Mouse (Mus musculus): Measurements from ENCODE around the gene Hist1h1e. TPM values are rescaled to one million over a fixed set of nuclear protein-coding genes. Genes with fewer than 3 reads are reported as not detected.
A peak's percentile ranks its signal among the peaks of the same experiment; 100 is the strongest.
"Not testable (repeated sequence)": the region's sequence is repeated elsewhere in the genome, so short reads cannot be mapped to it uniquely, and the experiment has no call there.

Hist1h1e gene
- polyA plus RNA-seq, 1 experiment from 2014 or later, result 19.5 TPM

DNA sequence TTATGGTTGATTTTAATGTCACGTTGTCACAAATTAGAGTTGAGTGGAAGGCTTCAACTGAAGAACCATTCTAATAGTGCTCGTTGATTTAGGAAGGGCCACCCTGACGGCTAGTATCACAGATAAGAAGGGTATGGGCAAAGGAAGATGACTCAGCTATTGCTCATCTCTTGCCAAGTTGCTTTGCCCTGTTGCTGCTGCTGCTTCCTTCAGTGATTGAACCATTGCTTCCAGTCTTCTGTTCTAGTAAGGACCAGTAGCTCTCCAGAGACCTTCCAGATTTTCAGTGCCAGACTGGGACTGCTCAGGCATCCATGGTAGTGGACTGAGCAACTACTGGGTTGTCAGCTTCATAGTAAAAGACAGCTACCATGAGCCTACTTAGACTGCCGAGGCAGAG is 13.1 kb downstream of the Hist1h1e start:
- Histone ChIP-seq H3K27me3 (replicated peaks; ENCODE audit: low read depth, poor library complexity, severe bottlenecking) (no peaks in the 10 kb centered on the region), H3K4me1 (no peaks in the 10 kb centered on the region), H3K36me3 (replicated peaks) (no peaks in the 10 kb centered on the region), H3K9me3 (no peaks in the 10 kb centered on the region), H3K4me3 (no peak overlapping the region), H3K27ac (replicated peaks) (no peak overlapping the region)
- no peak for DNase-seq (ENCODE audit: low spot score)
- 86% methylated on average over 4 of the region's 4 CpGs for WGBS

DNA sequence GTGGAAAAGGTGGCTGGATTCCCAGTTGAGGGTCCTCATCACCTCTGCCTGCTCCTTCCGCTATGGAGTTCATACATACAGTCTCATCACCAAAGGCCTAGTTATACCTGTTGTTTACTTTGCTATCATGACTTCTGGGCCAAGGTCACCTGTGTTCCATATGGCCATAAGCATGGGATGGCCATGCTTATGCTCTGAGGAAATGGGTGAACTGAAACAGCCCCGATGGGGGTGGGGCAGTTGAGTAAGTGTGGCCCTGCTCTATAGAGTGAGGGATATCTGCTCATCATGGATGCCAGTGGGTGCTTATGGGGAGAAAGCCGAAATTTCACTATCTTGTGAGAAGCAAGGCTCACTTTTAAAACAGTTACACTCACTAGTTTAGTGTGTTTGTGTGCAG is 17.3 kb downstream of the Hist1h1e start:
- no peak overlapping the region for H3K4me3 ChIP-seq
- no peaks in the 10 kb centered on the region for H3K9me3 ChIP-seq
- H3K4me1 ChIP-seq, result no peaks in the 10 kb centered on the region
- H3K27me3 ChIP-seq (replicated peaks; ENCODE audit: low read depth, poor library complexity, severe bottlenecking), result no peaks in the 10 kb centered on the region
- H3K27ac ChIP-seq (replicated peaks), result no peak overlapping the region
- no peaks in the 10 kb centered on the region for H3K36me3 ChIP-seq (replicated peaks)
- 89% methylated on average over 3 of the region's 3 CpGs for WGBS
- no peak for DNase-seq (ENCODE audit: low spot score)

DNA sequence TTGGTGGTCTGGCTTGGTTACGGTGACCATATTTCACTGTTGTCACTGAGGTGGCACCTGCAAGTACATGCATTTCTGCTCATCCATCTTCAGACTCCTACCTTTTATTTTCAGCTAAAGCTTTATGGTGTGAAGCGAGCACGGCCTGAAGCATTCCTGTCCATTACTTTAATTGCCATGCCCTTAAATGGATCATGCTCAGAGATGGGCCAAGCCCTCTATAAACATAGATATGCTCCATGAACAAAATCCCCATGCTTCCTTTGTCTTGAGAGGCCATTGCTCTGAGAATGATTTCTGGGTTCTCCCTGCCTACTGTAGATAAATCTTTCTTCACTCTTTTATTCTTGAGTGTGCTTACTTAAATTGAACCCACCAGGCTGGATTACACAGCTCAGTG is 17.9 kb downstream of the Hist1h1e start:
- DNase-seq (ENCODE audit: low spot score), result no peak
- no peaks in the 10 kb centered on the region for H3K4me1 ChIP-seq
- 89% methylated on average over 3 of the region's 3 CpGs for WGBS

GRCm38 (mm10) chr13:23603182-23603699 is 19.1 kb downstream of the Hist1h1e start:
- no peaks in the 10 kb centered on the region for H3K27me3 ChIP-seq (replicated peaks; ENCODE audit: low read depth, poor library complexity, severe bottlenecking)
- 81% methylated on average over 7 of the region's 7 CpGs for WGBS
- no peak overlapping the region for H3K4me3 ChIP-seq
- H3K9me3 ChIP-seq, result no peaks in the 10 kb centered on the region
- H3K36me3 ChIP-seq (replicated peaks), result no peaks in the 10 kb centered on the region
- H3K4me1 ChIP-seq, result no peaks in the 10 kb centered on the region
- no peak for DNase-seq (ENCODE audit: low spot score)
- H3K27ac ChIP-seq (replicated peaks), result no peak overlapping the region

More for the DNA sequence above, 17.9 kb downstream of the Hist1h1e start:
- no peaks in the 10 kb centered on the region for H3K36me3 ChIP-seq (replicated peaks)
- no peak overlapping the region for H3K4me3 ChIP-seq
- no peak overlapping the region for H3K27ac ChIP-seq (replicated peaks)
- H3K27me3 ChIP-seq (replicated peaks; ENCODE audit: low read depth, poor library complexity, severe bottlenecking), result no peaks in the 10 kb centered on the region
- H3K9me3 ChIP-seq, result no peaks in the 10 kb centered on the region

DNA sequence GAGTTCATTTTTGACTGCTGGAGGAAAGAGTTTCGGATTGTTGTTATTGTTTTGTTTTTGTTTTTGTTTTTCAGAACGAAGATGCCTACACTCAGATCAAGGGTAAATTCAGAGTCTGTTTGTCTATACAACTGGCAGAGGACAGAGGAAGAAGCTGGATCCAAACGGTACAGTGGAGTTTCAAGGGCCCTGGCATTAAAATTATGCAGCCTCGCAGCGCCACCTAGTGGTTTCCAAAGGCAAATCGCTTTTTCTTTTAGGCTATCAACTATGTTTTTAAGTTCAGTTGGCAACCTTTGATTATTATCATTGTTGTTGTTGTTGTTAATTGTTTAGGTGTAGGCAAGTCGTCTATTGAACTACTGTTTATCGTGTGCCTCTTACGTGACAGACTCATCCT is 24.4 kb downstream of the Hist1h1e start:
- Histone ChIP-seq H3K27ac (replicated peaks) (no peak overlapping the region), H3K36me3 (replicated peaks) (no peaks in the 10 kb centered on the region), H3K27me3 (replicated peaks; ENCODE audit: low read depth, poor library complexity, severe bottlenecking) (no peaks in the 10 kb centered on the region), H3K9me3 (no peaks in the 10 kb centered on the region), H3K4me1 (peaks cover 4% of the 10 kb centered on the region), H3K4me3 (no peak overlapping the region)
- WGBS, result 8% methylated on average over 9 of the region's 9 CpGs
- peak; percentile 76 for DNase-seq (ENCODE audit: low spot score)

- Histone ChIP-seq H3K4me1 (peaks cover 10% of the 10 kb centered on the region), H3K4me3 (no peak overlapping the region), H3K9me3 (no peaks in the 10 kb centered on the region), H3K27ac (replicated peaks) (no peak overlapping the region), H3K27me3 (replicated peaks; ENCODE audit: low read depth, poor library complexity, severe bottlenecking) (no peaks in the 10 kb centered on the region), H3K36me3 (replicated peaks) (no peaks in the 10 kb centered on the region)
- no peak for DNase-seq (ENCODE audit: low spot score)
- 85% methylated on average over 7 of the region's 7 CpGs for WGBS
Observed at GRCm38 (mm10) chr13:23595622-23596372, 26.6 kb downstream of the Hist1h1e start.

GRCm38 (mm10) chr13:23595185-23595584 is 27.2 kb downstream of the Hist1h1e start:
- WGBS, result 73% methylated on average over 2 of the region's 2 CpGs
- no peaks in the 10 kb centered on the region for H3K9me3 ChIP-seq
- H3K4me1 ChIP-seq, result peaks cover 10% of the 10 kb centered on the region
- no peaks in the 10 kb centered on the region for H3K27me3 ChIP-seq (replicated peaks; ENCODE audit: low read depth, poor library complexity, severe bottlenecking)
- H3K27ac ChIP-seq (replicated peaks), result no peak overlapping the region
- no peak overlapping the region for H3K4me3 ChIP-seq
- no peak for DNase-seq (ENCODE audit: low spot score)
- H3K36me3 ChIP-seq (replicated peaks), result no peaks in the 10 kb centered on the region

GRCm38 (mm10) chr13:23593051-23593770 is 29.1 kb downstream of the Hist1h1e start:
- peaks cover 10% of the 10 kb centered on the region for H3K4me1 ChIP-seq
- WGBS, result 78% methylated on average over 5 of the region's 5 CpGs
- peak overlapping the region; percentile 54 for H3K27ac ChIP-seq (replicated peaks)
- H3K9me3 ChIP-seq, result no peaks in the 10 kb centered on the region
- no peak for DNase-seq (ENCODE audit: low spot score)
- no peaks in the 10 kb centered on the region for H3K27me3 ChIP-seq (replicated peaks; ENCODE audit: low read depth, poor library complexity, severe bottlenecking)
- no peak overlapping the region for H3K4me3 ChIP-seq
- no peaks in the 10 kb centered on the region for H3K36me3 ChIP-seq (replicated peaks)

GRCm38 (mm10) chr13:23592614-23593013 is 29.7 kb downstream of the Hist1h1e start:
- H3K4me1 ChIP-seq, result peaks cover 10% of the 10 kb centered on the region
- WGBS, result 79% methylated on average over 7 of the region's 7 CpGs
- no peaks in the 10 kb centered on the region for H3K27me3 ChIP-seq (replicated peaks; ENCODE audit: low read depth, poor library complexity, severe bottlenecking)
- 0 out of 2 replicates have a peak overlapping the region, but pooled peaks have one; percentile 54 for H3K27ac ChIP-seq (replicated peaks)
- no peaks in the 10 kb centered on the region for H3K9me3 ChIP-seq
- H3K4me3 ChIP-seq, result no peak overlapping the region
- DNase-seq (ENCODE audit: low spot score), result no peak
- H3K36me3 ChIP-seq (replicated peaks), result no peaks in the 10 kb centered on the region

- 90% methylated on average over 7 of the region's 7 CpGs for WGBS
- not testable (repeated sequence) for H3K36me3 ChIP-seq (replicated peaks); H3K4me3 ChIP-seq; DNase-seq (ENCODE audit: low spot score); H3K27me3 ChIP-seq (replicated peaks; ENCODE audit: low read depth, poor library complexity, severe bottlenecking); H3K9me3 ChIP-seq; H3K27ac ChIP-seq (replicated peaks)
- peaks cover 13% of the 10 kb centered on the region for H3K4me1 ChIP-seq
Observed at GRCm38 (mm10) chr13:23591886-23592285, 30.5 kb downstream of the Hist1h1e start.

DNA sequence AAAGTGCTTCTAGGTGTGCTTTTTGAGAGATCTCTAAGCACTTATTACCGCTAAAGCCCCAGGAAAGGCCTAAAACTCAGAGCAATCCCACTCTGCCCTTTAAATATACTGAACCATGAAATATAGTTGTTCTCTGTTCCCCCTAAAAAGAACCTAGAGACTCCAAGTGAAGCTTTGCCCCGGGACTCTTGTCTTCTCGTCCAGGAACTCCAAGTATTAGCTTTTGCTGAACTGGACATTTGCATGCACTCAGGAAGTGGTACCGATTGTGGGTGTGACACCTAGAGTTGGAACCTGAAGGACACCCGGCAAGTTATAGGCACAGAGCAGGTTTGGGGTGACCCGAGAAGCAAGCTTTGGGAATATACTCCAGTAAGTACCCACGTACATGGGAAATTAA is 31.2 kb downstream of the Hist1h1e start:
- H3K4me3 ChIP-seq, result no peak overlapping the region
- WGBS, result 93% methylated on average over 7 of the region's 7 CpGs
- no peaks in the 10 kb centered on the region for H3K9me3 ChIP-seq
- peaks cover 17% of the 10 kb centered on the region for H3K4me1 ChIP-seq
- H3K27ac ChIP-seq (replicated peaks), result no peak overlapping the region
- H3K27me3 ChIP-seq (replicated peaks; ENCODE audit: low read depth, poor library complexity, severe bottlenecking), result no peaks in the 10 kb centered on the region
- DNase-seq (ENCODE audit: low spot score), result no peak
- H3K36me3 ChIP-seq (replicated peaks), result no peaks in the 10 kb centered on the region

GRCm38 (mm10) chr13:23586940-23587225 is 35.5 kb downstream of the Hist1h1e start:
- WGBS, result 9% methylated on average over 1 of the region's 1 CpGs

More at GRCm38 (mm10) chr13:23586940-23587225, 35.5 kb downstream of the Hist1h1e start:
- Histone ChIP-seq H3K36me3 (replicated peaks) (no peaks in the 10 kb centered on the region), H3K4me3 (peak overlapping the region; percentile 65), H3K4me1 (peaks cover 30% of the 10 kb centered on the region), H3K27me3 (replicated peaks; ENCODE audit: low read depth, poor library complexity, severe bottlenecking) (no peaks in the 10 kb centered on the region), H3K9me3 (no peaks in the 10 kb centered on the region), H3K27ac (replicated peaks) (peak overlapping the region; percentile 94)
- DNase-seq (ENCODE audit: low spot score), result no peak
